In the genomic region with DNA sequence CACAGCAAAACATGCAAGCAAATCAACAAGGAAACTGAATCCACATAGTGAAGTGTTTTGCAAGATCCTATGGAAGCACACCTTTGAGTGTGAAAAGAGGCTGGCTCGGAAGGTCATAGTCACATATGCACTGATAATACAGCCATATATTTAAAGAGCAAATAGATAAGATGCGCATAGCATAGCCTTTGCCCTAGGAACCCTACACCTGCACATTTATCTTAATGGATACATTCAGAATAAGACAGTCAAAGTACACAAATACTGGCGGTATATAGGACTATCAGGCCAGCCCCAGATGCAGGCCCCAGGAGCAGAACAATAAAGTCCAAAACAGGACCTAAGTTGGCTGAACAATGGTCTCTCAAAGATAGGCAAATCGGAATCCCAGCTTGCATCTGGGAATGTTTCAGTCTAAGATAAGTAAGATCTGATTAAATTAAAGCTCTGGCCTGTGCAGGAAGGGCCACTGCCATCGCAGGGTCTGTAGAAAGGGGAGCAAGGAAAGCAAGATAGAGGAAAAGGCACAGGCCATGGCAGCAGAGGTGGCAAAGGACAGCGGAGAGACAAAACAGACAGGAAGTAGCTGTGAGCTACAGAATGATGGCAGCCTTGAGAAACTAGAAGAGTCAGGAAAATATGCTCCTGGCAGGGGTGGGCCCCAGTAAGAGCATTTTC, we compare ENCODE assay signal across 24 mouse cellular contexts. TPM values are rescaled to one million over a fixed set of nuclear protein-coding genes. Genes with fewer than 3 reads are reported as not detected.
DNase-seq lines count a peak whose midpoint lies in the region; ATAC-seq and TF ChIP-seq lines count a peak whose summit lies in the region.
"Had no signal": no experiment of that assay in that cellular context is flagged by ENCODE, and none has a peak within 500 bp of the region (broad histone marks: within the 10 kb centered on the region; RNA-seq: fewer than 3 reads in every experiment).

No protein-coding gene starts in this region.

- peak; percentile 66 for DNase-seq in heart, adult 11 months
- no peak for DNase-seq in heart, adult 2 months
- DNase-seq in G1E (ENCODE audit: low spot score): no peak
- no peak for DNase-seq in liver, postnatal 0 days
- DNase-seq in thymus, postnatal 4 days: no peak
- no peak for DNase-seq in spleen, postnatal 36 days (ENCODE audit: low spot score in 2 of 2)
- DNase-seq: adrenal gland, postnatal 14 days; cerebellum, adult 11-12 months; cerebellum, postnatal 10 days; kidney, adult 8-10 months; layer of hippocampus, postnatal 36 days; left cerebral cortex, postnatal 4 days; lung, embryonic 14.5 days; lung, postnatal 14 days; right cerebral cortex, postnatal 4 days had no signal

- peak; percentile 84 for ATAC-seq in G1E (ENCODE audit: extremely low read depth, insufficient number of reproducible peaks, low FRiP score, poor library complexity, severe bottlenecking)
- peak; percentile 33; the same call in 1 of the 2 replicates for ATAC-seq in liver, embryonic 12.5 days
- ATAC-seq in liver, postnatal 0 days: no peak
- ATAC-seq: forebrain, embryonic 16.5 days; inflammation-experienced regulatory T-cells, adult 6 months; midbrain, embryonic 16.5 days; Patski had no signal

- intact Hi-C loops in heart, adult 2 months (cut with DNase I): no loop called here

- no peak overlapping the region for H3K27ac ChIP-seq in heart, adult 2 months
- H3K27ac ChIP-seq in liver, embryonic 12.5 days: peak overlapping the region; percentile 69
- 0 out of 2 replicates have a peak overlapping the region, but pooled peaks have one; percentile 4 for H3K27ac ChIP-seq in liver, postnatal 0 days (ENCODE audit: low read depth)
- H3K27ac ChIP-seq: embryonic facial prominence, embryonic 13.5 days; forebrain, embryonic 10.5 days; hindbrain, embryonic 15.5 days; kidney, postnatal 0 days had no signal

- H3K4me1 ChIP-seq in heart, adult 2 months (ENCODE audit: control insufficient read depth, insufficient read depth, low read length): peaks cover 2% of the 10 kb centered on the region; the same call in 1 of the 2 replicates
- peaks cover 90% of the 10 kb centered on the region for H3K4me1 ChIP-seq in G1E (ENCODE audit: insufficient read depth, low read depth, low read length)
- peaks cover 87% of the 10 kb centered on the region for H3K4me1 ChIP-seq in liver, embryonic 12.5 days
- peaks cover 12% of the 10 kb centered on the region for H3K4me1 ChIP-seq in liver, postnatal 0 days (ENCODE audit: insufficient read depth)
- H3K4me1 ChIP-seq: embryonic facial prominence, embryonic 13.5 days; hindbrain, embryonic 15.5 days had no signal

- WGBS in heart, adult 2 months: 67% methylated on average over 6 of the region's 6 CpGs
- 58% methylated on average over 6 of the region's 6 CpGs for WGBS in liver, embryonic 12.5 days (ENCODE audit: insufficient replicate concordance)
- WGBS in liver, postnatal 0 days (ENCODE audit: insufficient replicate concordance): 65% methylated on average over 6 of the region's 6 CpGs

- no peaks in the 10 kb centered on the region for H3K27me3 ChIP-seq in heart, adult 2 months (ENCODE audit: control insufficient read depth, insufficient read depth, low read length)
- H3K27me3 ChIP-seq in G1E (ENCODE audit: insufficient read depth, low read length): no peaks in the 10 kb centered on the region
- no peaks in the 10 kb centered on the region for H3K27me3 ChIP-seq in liver, embryonic 12.5 days (replicated peaks)
- no peaks in the 10 kb centered on the region for H3K27me3 ChIP-seq in liver, postnatal 0 days (ENCODE audit: insufficient read depth, low read length)
- H3K27me3 ChIP-seq: embryonic facial prominence, embryonic 13.5 days; hindbrain, embryonic 15.5 days had no signal

- H3K4me3 ChIP-seq in heart, adult 2 months: no peak overlapping the region
- no peak overlapping the region for H3K4me3 ChIP-seq in G1E (ENCODE audit: low read depth, low read length)
- no peak overlapping the region for H3K4me3 ChIP-seq in liver, embryonic 12.5 days
- H3K4me3 ChIP-seq in liver, postnatal 0 days (ENCODE audit: low read depth, low read length): no peak overlapping the region
- H3K4me3 ChIP-seq: embryonic facial prominence, embryonic 13.5 days; forebrain, embryonic 10.5 days; hindbrain, embryonic 15.5 days had no signal

- no peak overlapping the region for H3K9ac ChIP-seq in heart, adult 2 months (ENCODE audit: low read depth, low read length)
- peak overlapping the region; percentile 36; the same call in 1 of the 2 replicates for H3K9ac ChIP-seq in liver, embryonic 12.5 days
- no peak overlapping the region for H3K9ac ChIP-seq in liver, postnatal 0 days (replicated peaks)
- H3K9ac ChIP-seq: embryonic facial prominence, embryonic 13.5 days; hindbrain, embryonic 15.5 days; lung, embryonic 14.5 days had no signal

- no peak for TF ChIP-seq EP300 in heart, adult 2 months (IDR thresholded peaks at IDR 0.05; ENCODE audit: insufficient read depth, low read depth, low read length)
- TF ChIP-seq EP300 in liver, postnatal 0 days (IDR thresholded peaks at IDR 0.05; ENCODE audit: low read depth): no peak

- no peak for TF ChIP-seq POLR2A in heart, adult 2 months (IDR thresholded peaks at IDR 0.05; ENCODE audit: insufficient read depth, low read depth, low read length)

- H3K9me3 ChIP-seq in G1E (replicated peaks): no peaks in the 10 kb centered on the region
- no peaks in the 10 kb centered on the region for H3K9me3 ChIP-seq in liver, embryonic 12.5 days (replicated peaks)
- no peaks in the 10 kb centered on the region for H3K9me3 ChIP-seq in liver, postnatal 0 days (ENCODE audit: low read length)
- H3K9me3 ChIP-seq: embryonic facial prominence, embryonic 13.5 days; forebrain, embryonic 10.5 days; hindbrain, embryonic 15.5 days had no signal

- H3K36me3 ChIP-seq in heart, adult 2 months (ENCODE audit: control insufficient read depth, insufficient read depth, low read length): no peaks in the 10 kb centered on the region
- H3K36me3 ChIP-seq in G1E (replicated peaks): peaks cover 45% of the 10 kb centered on the region
- no peaks in the 10 kb centered on the region for H3K36me3 ChIP-seq in liver, embryonic 12.5 days
- H3K36me3 ChIP-seq in liver, postnatal 0 days (replicated peaks; ENCODE audit: insufficient read depth, low read length): no peaks in the 10 kb centered on the region
- H3K36me3 ChIP-seq: embryonic facial prominence, embryonic 13.5 days; forebrain, embryonic 10.5 days; hindbrain, embryonic 15.5 days had no signal

- no peaks in the 10 kb centered on the region for H3K79me2 ChIP-seq in heart, adult 2 months (replicated peaks; ENCODE audit: control insufficient read depth, insufficient read depth, low read length)

- no peak overlapping the region for H3K4me2 ChIP-seq in liver, embryonic 12.5 days
- H3K4me2 ChIP-seq in liver, postnatal 0 days (ENCODE audit: low read depth, low read length): no peak overlapping the region
- H3K4me2 ChIP-seq: embryonic facial prominence, embryonic 13.5 days; hindbrain, embryonic 15.5 days; lung, embryonic 14.5 days had no signal

- TF ChIP-seq CTCF in heart, adult 2 months (IDR thresholded peaks at IDR 0.05): no peak
- TF ChIP-seq CTCF in G1E (IDR thresholded peaks at IDR 0.05; ENCODE audit: low read depth, low read length): no peak
- no peak for TF ChIP-seq CTCF in liver, postnatal 0 days (IDR thresholded peaks at IDR 0.05; ENCODE audit: low read depth)

RNA-seq across cellular contexts. Expression of a gene that starts 35.8 kb away (rescaled TPM):
- 10 to 100 TPM; 22.2 to 23.1 TPM for total RNA-seq in heart, adult 2 months (2021)
- polyA plus RNA-seq in heart, adult 2 months (2012; rRNA removed): 14.6 and 24.0 TPM in 2 replicates
- 66.4 and 69.3 TPM in 2 replicates for total RNA-seq in G1E (2014; fragmentation: Nextera tagmentation)
- 20.4 and 23.6 TPM in 2 replicates for total RNA-seq in G1E (2017)
- 11.1 and 12.7 TPM in 2 replicates for polyA plus RNA-seq in G1E (2012)
- polyA plus RNA-seq in liver, embryonic 12.5 days (2016; fragmentation: Nextera tagmentation; extraction: Ambion mirVana): 9.1 and 9.5 TPM in 2 replicates
- polyA plus RNA-seq in liver, postnatal 0 days (2015; fragmentation: Nextera tagmentation; extraction: Ambion mirVana): 3.0 and 4.4 TPM in 2 replicates

RNA-seq across cellular contexts. Expression of a gene that starts 42.7 kb away (rescaled TPM):
- total RNA-seq in heart, adult 2 months (2021): 10 to 100 TPM; 25.2 to 28.8 TPM
- 26.4 and 27.4 TPM in 2 replicates for polyA plus RNA-seq in heart, adult 2 months (2012; rRNA removed)
- 44.8 and 68.7 TPM in 2 replicates for total RNA-seq in G1E (2014; fragmentation: Nextera tagmentation)
- total RNA-seq in G1E (2017): 5.0 and 5.2 TPM in 2 replicates
- 14.2 and 18.9 TPM in 2 replicates for polyA plus RNA-seq in G1E (2012)
- polyA plus RNA-seq in liver, embryonic 12.5 days (2016; fragmentation: Nextera tagmentation; extraction: Ambion mirVana): 45.1 and 47.6 TPM in 2 replicates
- polyA plus RNA-seq in liver, postnatal 0 days (2015; fragmentation: Nextera tagmentation; extraction: Ambion mirVana): 28.6 and 30.6 TPM in 2 replicates
